ENCODE assay signal across 1 mouse cellular context in the genomic region with DNA sequence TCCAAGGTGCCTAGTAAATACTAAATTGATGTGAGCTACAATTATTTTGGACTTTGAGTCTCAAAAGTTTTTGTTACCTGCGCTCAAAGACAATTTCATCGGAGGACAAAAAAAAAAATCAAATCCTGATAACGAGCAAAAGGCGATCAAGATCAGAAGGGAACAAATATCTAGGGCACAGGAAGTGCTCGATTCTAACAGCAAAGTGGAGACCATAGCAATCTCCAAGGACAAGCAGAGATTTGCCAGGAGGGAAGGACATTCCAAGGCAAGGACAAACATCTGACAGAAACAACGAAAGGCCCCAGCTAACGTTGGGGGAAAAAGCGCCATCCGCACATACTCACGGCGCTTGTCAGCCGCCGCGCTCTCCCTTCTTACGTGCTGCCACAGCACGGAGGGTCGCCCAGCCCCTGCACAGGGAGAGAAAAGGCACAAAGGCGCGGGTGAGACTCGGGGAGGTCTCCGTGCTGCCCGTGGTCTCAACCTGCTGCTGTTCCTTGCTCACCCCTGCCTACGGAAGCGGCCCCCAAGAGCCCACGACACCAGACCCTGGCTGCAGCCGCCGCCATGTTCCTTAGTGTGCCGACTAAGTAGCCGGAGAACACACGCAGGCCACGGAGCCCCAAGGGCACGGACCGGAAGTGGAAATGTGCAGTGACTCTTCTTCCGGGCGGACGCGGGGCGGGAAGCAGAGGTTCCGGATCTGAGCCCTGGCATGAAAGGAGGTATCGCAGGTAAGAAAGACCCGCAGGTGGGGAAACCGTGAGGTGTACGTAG.
TF ChIP-seq lines count a peak whose summit lies in the region.

A gene (plus strand): TSS at position 665 of the 780 bp plus-strand sequence.
A gene (minus strand): TSS at position 752 of the 780 bp plus-strand sequence.

TF ChIP-seq in MEL, 35 proteins besides CTCF, POLR2A, EP300 and RAD21 (continued from another document):
- TF ChIP-seq MAFK (IDR thresholded peaks at IDR 0.05; ENCODE audit: borderline replicate concordance, low read depth, low read length) (no peak), SMC3 (IDR thresholded peaks at IDR 0.05; ENCODE audit: low read depth, low read length) (no peak), ZMIZ1 (IDR thresholded peaks at IDR 0.05; ENCODE audit: low read depth, low read length) (peak; percentile 78), MAZ (IDR thresholded peaks at IDR 0.05; ENCODE audit: low read depth, low read length) (no peak), JUND (IDR thresholded peaks at IDR 0.05; ENCODE audit: low read depth, low read length) (no peak), MYC (IDR thresholded peaks at IDR 0.05; ENCODE audit: low read depth, low read length) (peak; percentile 55; the same call in 1 of the 2 replicates), TCF12 (IDR thresholded peaks at IDR 0.05; ENCODE audit: low read depth, low read length) (peak; percentile 83), ETS1 (IDR thresholded peaks at IDR 0.05; ENCODE audit: low read depth, low read length) (0 out of 2 replicates have a peak, but pooled peaks have one; percentile 44), ZC3H11A (IDR thresholded peaks at IDR 0.05; ENCODE audit: low read depth, low read length) (no peak), MYB (IDR thresholded peaks at IDR 0.05; ENCODE audit: low read depth, low read length) (no peak), TBP (IDR thresholded peaks at IDR 0.05; ENCODE audit: low read depth, low read length) (peak; percentile 83; the same call in 1 of the 2 replicates), ELF1 (IDR thresholded peaks at IDR 0.05; ENCODE audit: low read depth, low read length) (peak; percentile 77), POLR2AphosphoS5 (IDR thresholded peaks at IDR 0.05; ENCODE audit: borderline replicate concordance, low read depth, low read length) (peak; percentile 41; the same call in 1 of the 2 replicates), USF2 (IDR thresholded peaks at IDR 0.05; ENCODE audit: borderline replicate concordance in 1 of 2, insufficient read depth in 1 of 2, low read depth in 1 of 2, low read length in 2 of 2) (no peak), BHLHE40 (IDR thresholded peaks at IDR 0.05; ENCODE audit: borderline replicate concordance, low read depth, low read length) (no peak), KAT2A (conservative IDR thresholded peaks at IDR 0.05; ENCODE audit: low read depth, low read length) (peak; percentile 67; the same call in 1 of the 2 replicates), RCOR1 (IDR thresholded peaks at IDR 0.05; ENCODE audit: low read depth, low read length) (peak; percentile 42; the same call in 1 of the 2 replicates), HCFC1 (IDR thresholded peaks at IDR 0.05; ENCODE audit: low read depth, low read length) (peak; percentile 94), USF1 (IDR thresholded peaks at IDR 0.05; ENCODE audit: low read depth, low read length) (peak; percentile 41; the same call in 1 of the 2 replicates), MXI1 (IDR thresholded peaks at IDR 0.05; ENCODE audit: low read depth, low read length) (peak; percentile 89), CHD1 (IDR thresholded peaks at IDR 0.05; ENCODE audit: low read depth, low read length) (no peak), E2F4 (IDR thresholded peaks at IDR 0.05; ENCODE audit: borderline replicate concordance, low read depth, low read length) (no peak)
